Mouse (Mus musculus): ENCODE measurements around the gene Lrch3. TPM values are rescaled to one million over a fixed set of nuclear protein-coding genes. Genes with fewer than 3 reads are reported as not detected.
A peak's percentile ranks its signal among the peaks of the same experiment; 100 is the strongest.
"Not testable (repeated sequence)": the region's sequence is repeated elsewhere in the genome, so short reads cannot be mapped to it uniquely, and the experiment has no call there.

Lrch3 gene
- total RNA-seq (2021), result 10 to 100 TPM; 13.2 to 14.6 TPM
- long read RNA-seq, experiment 1, partial matches to known transcripts, result 0 of 3 reads
- long read RNA-seq, experiment 1, other reads (novel, unspliced or antisense), result 2 of 3 reads
- long read RNA-seq, experiment 2, full-length matches to known transcripts, result 3 of 4 reads
- long read RNA-seq, experiment 2, partial matches to known transcripts, result 0 of 4 reads
- long read RNA-seq, experiment 2, other reads (novel, unspliced or antisense), result 1 of 4 reads

- peak; percentile 95 to 96 for DNase-seq
- intact Hi-C loops (cut with DNase I), result loop anchor here (5.0 kb wide), 1 partner anchor 43 kb away; no protein-coding TSS in a partner anchor
Measured at GRCm38 (mm10) chr16:32913937-32914881, at the start of gene Lrch3. Gene Lrch3 (plus strand): TSS chr16:32914100.

DNA sequence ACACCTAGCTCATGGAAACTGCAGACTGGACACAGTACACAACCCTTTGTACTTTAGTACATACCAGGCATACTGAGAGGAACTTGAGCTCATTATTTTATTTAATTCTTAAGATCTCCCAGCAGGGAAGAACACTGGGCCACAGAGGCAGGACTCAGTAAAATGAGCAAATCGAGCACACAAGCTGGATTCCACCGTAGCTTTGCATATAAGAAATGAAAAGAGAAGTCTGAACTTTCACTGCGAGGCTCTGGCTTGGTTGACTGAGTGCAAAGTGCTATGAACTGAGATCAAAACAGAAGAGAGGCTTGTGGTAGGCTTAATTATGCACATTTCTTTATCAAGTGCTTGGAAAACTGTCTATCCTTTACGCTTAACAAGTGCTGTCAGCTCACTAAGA is 48.5 kb upstream of the Lrch3 start:
- intact Hi-C loops (cut with DNase I), result no loop called here
- DNase-seq, result no peak

GRCm38 (mm10) chr16:32866713-32867112 is 47.2 kb upstream of the Lrch3 start:
- DNase-seq, result no peak
- intact Hi-C loops (cut with DNase I), result no loop called here

- DNase-seq, result peak; percentile 76 to 85
- intact Hi-C loops (cut with DNase I), result no loop called here
Measured at GRCm38 (mm10) chr16:32867919-32868552, 45.9 kb upstream of the Lrch3 start.

GRCm38 (mm10) chr16:32870231-32870630 is 43.7 kb upstream of the Lrch3 start:
- intact Hi-C loops (cut with DNase I), result no loop called here
- DNase-seq, result no peak

DNA sequence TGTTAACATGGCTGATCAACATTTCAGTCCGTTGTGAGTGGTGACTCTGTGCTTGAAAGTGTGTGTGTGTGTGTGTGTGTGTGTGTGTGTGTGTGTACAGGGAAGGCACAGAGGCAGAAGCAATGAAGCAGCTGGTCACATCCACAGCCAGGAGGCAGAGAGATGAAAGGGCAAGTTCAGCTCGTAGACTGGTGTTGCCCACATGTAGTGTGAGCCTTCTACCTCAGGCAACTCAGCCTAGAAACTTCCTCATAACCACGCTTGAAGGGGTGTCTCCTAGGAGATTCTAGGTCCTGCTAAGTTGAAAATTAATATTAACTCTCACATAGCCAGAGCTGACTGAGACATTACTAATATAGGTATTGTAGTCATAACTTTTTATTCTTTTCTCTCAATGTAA is 40.5 kb upstream of the Lrch3 start:
- intact Hi-C loops (cut with DNase I), result no loop called here
- DNase-seq, result no peak

DNA sequence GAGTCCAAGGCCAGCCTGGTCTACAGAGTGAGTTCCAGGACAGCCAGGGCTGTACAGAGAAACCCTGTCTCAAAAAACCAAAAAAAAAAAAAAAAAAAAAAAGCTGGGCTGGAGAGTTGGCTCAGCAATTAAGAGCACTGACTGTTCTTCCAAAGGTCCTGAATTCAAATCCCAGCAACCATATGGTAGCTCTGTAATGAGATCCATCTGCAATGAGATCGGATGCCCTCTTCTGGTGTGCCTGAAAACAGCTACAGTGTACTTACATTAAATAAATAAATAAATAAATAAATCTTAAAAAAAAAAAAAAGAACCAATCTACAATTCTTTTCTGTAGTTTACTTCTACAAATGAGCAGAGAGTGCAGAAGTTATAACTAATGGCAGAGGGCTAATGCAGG is 38.6 kb upstream of the Lrch3 start:
- intact Hi-C loops (cut with DNase I), result loop anchor here (5.0 kb wide), 1 partner anchor 63 kb away; the partner anchor contains the start of gene Smbd1
- not testable (repeated sequence) for DNase-seq

- DNase-seq, result no peak
- intact Hi-C loops (cut with DNase I), result loop anchor here (5.0 kb wide), 1 partner anchor 64 kb away; the partner anchor contains the start of gene Smbd1
Measured at GRCm38 (mm10) chr16:32875847-32876246, 38.1 kb upstream of the Lrch3 start.

DNA sequence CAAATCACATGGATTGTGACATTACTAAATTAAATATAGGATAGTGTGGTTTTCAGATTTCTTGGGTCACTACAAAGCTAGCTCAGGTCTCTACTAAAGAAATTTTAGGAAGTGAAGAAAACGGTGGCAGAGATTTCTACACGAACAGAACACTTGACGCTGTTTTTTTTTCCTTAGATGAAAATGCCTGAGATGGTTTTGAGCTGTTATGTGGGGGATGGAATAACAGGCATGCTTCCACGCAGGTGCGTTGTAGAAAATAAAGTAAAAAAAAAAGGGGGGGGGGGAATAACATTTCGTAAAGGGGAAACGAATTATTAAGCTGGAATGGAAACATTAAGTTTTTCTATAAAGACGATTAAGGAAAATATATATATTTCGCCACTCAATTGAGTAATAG is 37.1 kb upstream of the Lrch3 start:
- intact Hi-C loops (cut with DNase I), result loop anchor here (5.0 kb wide), 1 partner anchor 65 kb away; the partner anchor contains the start of gene Smbd1
- DNase-seq, result no peak

GRCm38 (mm10) chr16:32877343-32878156 is 36.4 kb upstream of the Lrch3 start, which contains the start of the genes Fyttd1 and Rubcn:
Gene Fyttd1 (plus strand): TSS chr16:32877500.
Gene Rubcn (minus strand): TSS chr16:32877766.
- intact Hi-C loops (cut with DNase I), result loop anchor here (5.0 kb wide), 1 partner anchor 65 kb away; the partner anchor contains the start of gene Smbd1
- DNase-seq, result peak; percentile 93 to 95

DNA sequence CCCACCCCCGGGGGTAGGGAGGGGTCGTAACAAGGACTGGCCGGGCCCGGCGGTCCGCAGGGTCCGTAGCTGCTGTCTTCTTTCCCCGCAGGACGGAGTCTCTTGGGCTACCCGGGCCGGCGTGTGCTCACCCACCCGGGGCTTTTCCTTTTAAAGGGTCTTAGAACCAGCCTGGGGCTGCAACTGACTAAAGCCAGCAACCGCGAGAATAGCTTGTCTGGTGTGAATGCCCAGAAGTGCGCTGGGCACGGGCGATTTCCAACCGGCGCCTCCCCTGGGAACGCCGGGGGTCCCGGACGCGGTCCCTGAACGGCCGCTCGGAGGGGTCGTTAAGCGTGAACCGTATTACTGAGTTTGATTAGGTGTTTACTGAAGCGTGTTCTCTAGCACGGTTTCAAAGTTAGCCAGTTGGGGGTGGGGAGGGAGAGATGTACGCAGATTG is 35.7 kb upstream of the Lrch3 start:
- no peak for DNase-seq
- intact Hi-C loops (cut with DNase I), result loop anchor here (5.0 kb wide), 1 partner anchor 66 kb away; the partner anchor contains the start of gene Smbd1

DNA sequence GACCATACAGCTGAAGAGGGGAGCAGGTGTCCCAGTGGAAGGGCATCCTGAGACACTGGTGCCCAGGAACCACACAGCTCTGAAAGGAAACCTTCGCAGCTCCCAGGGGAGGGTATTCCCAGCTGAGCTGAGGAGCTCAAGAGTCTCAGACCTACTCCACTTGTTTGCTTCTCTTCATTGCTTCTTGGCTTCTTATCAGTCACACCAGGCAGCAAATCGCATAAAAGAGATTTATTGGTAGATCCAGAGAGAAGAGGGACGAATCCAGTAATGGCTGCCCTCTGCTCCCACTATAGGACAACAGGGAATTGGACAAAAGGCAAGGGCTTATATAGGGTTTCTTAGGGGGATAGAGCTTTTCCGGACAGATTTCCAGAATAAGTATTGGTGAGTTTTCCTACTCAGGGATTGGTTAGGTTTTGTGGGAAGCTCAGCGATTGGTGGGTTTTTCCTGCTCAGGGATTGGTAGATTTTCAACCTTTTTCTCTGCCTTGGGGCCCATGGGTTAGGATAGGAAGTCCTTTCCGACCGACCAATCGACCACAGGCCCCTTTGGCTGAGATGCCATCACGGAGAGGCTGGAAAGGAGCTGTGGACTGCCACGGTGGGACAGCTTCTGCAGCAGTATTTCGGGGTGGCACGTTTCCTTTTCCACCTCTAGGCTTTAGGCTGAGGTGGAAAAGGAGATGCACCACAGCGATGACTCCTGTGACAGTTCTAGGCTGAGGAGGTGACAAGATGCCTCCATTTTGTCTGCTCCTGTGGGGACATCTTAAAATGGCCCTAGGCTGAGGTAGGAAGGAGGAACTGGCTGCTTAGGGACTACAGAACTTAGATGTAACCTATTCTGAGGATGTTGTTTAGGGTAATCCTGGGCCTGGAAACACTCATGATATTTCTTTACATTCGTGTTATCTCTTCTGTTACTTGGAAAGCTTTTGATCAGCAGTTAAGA is 34.7 kb upstream of the Lrch3 start:
- intact Hi-C loops (cut with DNase I), result loop anchor here (5.0 kb wide), 1 partner anchor 67 kb away; the partner anchor contains the start of gene Smbd1
- no peak for DNase-seq

- no peak for DNase-seq
- intact Hi-C loops (cut with DNase I), result no loop called here
Measured at GRCm38 (mm10) chr16:32881538-32881937, 32.4 kb upstream of the Lrch3 start.

- intact Hi-C loops (cut with DNase I), result no loop called here
- no peak for DNase-seq
Measured at GRCm38 (mm10) chr16:32887996-32888395, 25.9 kb upstream of the Lrch3 start.

DNA sequence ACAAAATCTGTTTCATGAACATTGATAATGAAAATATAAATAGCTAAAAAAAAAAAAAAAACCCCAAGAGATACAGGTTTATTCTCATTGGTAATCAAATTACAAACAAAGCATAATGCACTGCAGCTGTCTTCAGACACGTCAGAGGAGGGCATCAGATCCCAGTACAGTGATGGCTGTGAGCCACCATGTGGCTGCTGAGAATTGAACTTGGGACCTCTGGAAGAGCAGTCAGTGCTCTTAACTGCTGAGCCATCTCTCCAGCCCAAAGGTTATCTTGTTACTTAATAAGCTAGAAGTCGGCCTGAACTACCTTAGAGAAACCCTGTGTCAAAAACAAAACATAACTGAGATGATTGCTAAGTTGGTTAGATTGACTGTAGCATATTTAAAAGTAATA is 24.0 kb upstream of the Lrch3 start:
- DNase-seq, result no peak
- intact Hi-C loops (cut with DNase I), result no loop called here

DNA sequence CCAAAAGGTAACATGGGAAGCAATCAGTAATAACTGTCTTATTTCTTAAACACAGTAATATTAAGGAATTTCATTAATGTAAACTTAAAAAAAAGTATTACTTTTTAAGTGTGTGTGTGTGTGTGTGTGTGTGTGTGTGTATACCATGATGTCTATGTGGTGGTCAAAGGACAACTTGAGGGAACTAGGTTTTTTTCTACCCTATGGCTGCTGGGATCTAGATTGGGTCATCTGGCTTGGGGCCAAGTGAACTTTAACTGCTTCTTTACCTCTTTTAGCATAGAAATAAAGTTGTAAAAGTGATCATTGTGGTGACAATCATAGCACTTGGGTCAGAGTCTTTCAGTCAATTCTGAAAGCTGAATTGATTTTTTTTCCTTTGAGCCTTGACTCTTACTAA is 17.8 kb upstream of the Lrch3 start:
- intact Hi-C loops (cut with DNase I), result no loop called here
- no peak for DNase-seq

- DNase-seq, result no peak
- intact Hi-C loops (cut with DNase I), result no loop called here
Measured at GRCm38 (mm10) chr16:32901360-32902050, 12.4 kb upstream of the Lrch3 start.

- intact Hi-C loops (cut with DNase I), result no loop called here
- no peak for DNase-seq
Measured at GRCm38 (mm10) chr16:32902051-32902428, 11.9 kb upstream of the Lrch3 start.
